Mouse (Mus musculus): ENCODE measurements at regions not wholly inside any gene's neighbourhood (a gene's known extent, or its start where the extent isn't known, plus 50 kb on each side); places are given as distances from the start of the nearest gene placed in this dataset.

DNA sequence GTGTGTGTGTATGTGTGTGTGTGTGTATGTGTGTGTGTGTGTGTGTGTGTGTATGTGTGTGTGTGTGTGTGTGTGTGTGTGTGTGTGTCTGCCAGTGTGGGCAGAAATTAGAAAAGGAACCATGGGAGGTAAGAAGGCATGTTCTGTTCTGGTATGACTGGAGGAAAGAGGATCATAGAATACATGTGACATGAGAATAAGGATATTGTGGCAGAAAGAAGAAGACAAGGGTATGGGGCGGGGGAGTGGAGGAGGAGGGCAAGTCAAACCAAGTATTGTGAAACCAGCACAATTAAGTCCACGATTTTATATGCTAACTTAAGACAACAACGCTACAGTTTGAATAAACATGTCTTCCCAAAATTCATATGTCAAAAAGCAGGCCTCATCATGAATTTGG is 117.4 kb upstream of the Ankrd55 start:
- DNase-seq (ENCODE audit: low spot score in 2 of 2) = no peak

DNA sequence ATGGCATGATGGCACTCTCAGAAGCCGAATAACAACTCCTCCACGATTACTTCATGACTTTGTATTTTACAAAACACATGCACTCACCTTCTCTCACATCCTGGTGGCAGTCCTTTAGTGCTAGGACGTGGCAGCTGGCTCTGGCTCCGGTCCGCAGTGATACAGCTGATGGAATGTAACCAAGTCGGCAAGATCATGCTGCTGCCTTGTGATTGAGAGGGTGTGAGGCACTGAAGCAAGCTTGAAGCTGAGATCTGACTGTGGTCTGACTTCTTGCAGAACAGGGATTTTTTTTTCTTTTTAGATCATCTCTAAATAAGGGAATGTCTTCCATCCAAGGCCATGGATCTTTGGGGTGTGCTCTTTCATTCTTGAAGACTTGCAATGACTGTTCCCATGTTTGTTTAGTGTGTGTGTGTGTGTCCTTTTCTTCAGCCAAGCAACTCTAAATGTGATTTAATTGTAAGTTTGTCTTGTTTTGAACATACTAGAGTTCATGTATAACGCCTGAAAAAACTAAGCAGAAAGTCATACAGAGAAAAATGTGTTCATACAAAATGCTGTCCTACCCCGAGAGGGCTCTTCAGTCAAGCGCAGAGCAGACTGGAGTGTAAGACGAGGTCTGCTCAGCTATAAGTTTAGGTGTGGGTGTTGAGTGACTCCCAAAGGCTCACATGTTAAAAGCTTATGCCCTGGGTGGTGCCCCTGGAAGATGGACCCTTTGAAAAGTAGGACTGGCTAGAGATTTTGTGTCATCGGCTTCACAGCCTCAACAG is 116.1 kb upstream of the Ankrd55 start:
- no peak for DNase-seq (ENCODE audit: low spot score in 2 of 2)

DNA sequence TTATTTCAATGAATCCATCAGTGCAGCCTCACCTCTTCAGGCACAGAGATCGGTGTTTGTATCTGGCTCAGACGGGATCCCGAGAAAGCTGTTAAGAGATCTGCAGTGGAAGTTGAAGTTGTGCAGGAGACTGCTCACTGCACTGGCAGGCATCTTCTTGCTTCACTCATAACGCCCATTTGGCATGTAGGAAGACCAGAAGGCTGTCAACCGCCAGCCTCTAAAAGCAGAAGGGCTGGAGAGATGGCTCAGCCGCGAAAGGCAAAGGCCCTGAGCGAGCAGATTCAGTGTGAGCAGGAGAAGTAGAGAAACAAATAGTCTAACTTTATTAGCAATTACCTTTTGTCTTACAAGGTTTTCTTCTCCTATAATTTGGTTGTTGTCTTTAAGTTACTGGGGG is 114.3 kb upstream of the Ankrd55 start:
- no peak for DNase-seq (ENCODE audit: low spot score in 2 of 2)

DNA sequence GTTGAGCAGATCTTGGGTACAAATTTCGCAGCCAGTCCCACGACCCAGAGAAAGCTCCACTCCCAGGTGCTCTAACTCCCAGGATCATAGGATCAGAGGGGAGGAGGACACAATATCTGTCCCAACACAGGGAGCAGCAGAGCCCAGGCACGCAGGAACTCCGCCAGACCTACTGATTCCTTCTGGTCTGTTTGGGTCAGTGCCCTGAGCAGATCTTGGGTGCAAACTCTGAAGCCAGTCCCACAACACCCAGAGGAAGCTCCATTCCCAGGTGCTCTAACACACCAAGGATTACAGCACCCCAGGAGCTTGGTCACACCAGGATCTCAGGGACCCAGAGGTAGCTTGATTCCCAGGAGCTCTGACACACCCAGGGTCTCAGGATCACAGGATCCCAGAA is 110.2 kb upstream of the Ankrd55 start:
- no peak for DNase-seq (ENCODE audit: low spot score in 2 of 2)

DNA sequence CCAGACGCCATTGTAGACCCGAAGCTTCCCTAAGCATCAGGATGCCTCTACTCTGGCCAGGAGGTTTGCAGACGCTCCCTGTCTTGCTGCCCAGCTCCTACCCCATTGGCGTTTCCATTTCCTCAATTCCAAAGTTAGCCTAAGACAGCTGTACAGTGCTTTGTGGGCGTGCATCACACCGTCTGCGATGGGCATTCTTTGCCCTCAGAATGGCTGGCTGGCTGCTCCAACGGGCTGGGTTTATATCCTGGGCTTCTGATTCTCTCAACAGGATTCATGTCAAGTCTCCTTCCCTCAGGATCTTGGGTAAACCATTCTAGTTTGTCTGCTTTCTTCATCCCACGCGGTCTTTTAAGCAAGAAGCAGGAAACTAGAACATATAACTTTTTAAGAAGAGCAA is 104.3 kb upstream of the Ankrd55 start:
- no peak for DNase-seq (ENCODE audit: low spot score in 2 of 2)

DNA sequence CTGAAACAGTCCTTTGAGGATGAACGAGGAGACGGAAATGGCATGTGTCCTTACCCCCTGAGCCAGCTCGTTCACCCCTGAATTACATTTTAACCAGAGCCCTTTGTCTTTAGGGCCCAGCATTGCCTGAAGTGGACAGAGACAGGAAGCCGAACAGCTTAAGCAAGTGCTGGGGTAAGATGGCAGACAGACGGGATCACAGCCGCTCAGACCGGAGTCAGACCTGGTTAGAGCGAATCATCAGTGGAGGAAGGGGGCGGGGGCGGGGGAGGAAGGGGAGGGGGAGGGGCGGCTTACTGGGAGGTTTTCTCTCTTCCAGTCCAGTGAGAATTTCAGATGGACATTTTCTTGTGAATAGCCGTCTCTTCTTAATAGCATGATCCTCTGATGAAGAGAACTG is 103.1 kb upstream of the Ankrd55 start:
- no peak for DNase-seq (ENCODE audit: low spot score in 2 of 2)

DNA sequence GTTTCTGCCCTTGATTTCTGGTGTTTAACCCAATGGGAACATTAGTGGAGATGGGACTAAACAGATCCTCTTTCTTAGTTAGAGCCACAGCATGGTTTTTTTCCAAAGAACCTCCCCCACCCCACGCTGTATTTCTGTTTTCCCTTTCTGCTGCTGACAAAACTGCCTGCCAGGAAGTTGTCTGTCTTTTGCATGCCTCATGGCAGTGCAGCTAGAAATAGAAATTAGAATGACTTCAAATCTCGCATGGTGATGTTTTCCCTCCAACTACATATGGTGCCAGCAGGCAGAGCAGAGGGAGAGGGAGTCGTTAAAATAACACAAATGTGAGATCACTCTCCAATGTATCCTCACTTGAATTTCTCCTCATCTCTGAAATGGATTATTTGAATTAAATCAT is 101.0 kb upstream of the Ankrd55 start:
- no peak for DNase-seq (ENCODE audit: low spot score in 2 of 2)

DNA sequence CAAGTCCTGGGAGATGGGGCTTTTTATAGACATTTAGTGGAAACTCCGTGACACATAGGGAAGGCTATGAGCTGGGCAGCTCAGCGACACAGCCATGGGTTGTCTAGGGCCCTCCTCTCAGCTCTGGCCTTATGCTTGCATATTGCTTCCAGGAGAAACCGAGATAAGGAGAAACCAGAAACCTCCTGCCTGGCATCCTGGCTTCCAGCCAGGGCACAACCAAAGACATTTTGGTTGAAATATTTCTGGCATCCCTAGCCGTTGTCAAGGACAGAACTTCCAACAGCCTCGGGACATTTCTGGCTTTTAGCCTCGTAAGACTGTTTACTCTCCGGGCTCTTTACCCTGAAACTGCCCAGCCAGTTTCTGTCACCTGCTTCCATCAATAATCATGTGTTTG is 99.9 kb upstream of the Ankrd55 start:
- no peak for DNase-seq (ENCODE audit: low spot score in 2 of 2)

DNA sequence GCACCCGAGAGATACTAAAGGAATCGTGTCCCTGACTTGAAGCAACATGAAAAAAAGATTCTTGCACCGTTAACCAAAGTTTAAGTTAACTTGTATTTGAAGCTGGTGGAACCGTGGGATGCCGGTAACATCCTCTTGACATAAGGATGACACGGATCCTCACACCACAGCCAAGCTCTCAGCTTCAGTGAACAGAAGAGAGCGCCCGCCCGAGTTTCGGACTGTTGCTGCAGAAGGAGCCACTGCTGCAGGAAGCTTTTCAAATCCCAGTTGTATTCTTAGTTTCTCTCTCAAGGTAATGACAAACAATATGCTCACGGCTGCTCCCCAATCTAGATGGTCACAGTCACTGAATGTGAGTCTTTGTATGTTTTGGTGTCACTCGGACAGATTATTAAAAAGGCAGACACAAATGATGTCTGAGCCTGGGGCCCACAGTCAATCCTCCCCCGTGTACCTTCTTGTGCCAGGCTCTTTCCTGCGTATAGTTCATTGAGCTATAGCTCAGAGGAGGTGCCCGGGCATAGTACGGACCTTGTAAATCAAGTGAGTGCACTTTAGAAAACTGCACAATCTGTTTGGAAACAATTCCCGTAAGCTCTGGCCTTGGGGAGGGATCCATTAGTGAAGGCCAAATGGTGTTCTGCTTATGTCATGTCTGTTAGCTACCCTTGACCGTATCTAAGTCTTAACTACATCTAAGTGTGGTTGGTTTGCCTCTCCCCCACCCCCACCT is 99.3 kb upstream of the Ankrd55 start:
- DNase-seq (ENCODE audit: low spot score in 2 of 2) = no peak

DNA sequence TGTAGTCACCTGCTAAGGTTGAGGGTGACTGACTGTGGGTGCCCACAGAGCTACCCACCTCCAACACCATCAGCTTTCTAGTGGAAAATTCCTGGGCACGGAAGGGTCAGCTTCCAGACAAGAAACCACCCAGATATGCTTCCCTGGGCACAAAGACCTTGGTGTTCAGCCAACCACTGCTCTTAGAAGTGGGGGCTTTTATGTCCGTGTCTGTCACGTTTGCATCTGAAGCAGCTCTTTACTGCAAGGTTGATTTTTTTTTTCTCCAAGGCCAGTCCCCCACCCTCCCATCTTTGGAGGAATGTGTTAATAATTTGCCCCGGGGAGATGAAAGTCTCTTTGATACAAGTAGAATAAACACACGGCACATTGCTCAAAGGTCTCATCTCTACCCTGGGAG is 98.6 kb upstream of the Ankrd55 start:
- no peak for DNase-seq (ENCODE audit: low spot score in 2 of 2)

DNA sequence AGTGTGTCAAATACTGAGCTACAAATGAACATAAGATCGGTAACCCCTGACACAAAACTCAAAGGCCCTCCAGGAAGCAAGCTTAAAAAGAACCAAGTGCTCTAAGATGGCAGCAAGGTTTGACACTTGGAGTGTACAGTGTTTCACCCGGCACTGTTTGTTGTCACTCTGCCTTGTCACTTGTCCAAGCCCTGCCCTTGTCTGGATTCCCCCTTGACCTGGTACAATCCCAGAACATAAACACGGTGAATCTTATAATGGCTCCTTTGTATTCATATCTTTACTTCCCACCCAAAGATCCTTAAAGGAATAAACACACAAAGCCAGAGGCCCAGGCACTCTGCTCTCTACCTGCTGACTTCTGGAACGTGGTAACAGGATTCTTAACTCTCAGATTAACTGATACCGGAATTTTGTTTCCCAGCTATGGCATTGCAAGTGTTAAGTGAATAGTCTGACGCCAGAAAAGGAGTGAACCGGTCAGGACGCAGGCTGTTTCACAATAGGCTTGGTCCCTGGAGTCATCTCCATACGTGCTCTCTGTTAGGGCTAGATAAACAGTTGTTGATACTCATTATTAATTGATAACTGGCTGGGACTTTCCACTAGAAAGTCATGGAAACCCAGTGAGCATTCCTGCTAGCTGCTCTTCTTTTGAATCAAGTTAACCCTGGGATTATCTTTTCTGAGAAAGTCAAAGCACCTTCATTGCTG is 95.9 kb upstream of the Ankrd55 start:
- no peak for DNase-seq (ENCODE audit: low spot score in 2 of 2)

DNA sequence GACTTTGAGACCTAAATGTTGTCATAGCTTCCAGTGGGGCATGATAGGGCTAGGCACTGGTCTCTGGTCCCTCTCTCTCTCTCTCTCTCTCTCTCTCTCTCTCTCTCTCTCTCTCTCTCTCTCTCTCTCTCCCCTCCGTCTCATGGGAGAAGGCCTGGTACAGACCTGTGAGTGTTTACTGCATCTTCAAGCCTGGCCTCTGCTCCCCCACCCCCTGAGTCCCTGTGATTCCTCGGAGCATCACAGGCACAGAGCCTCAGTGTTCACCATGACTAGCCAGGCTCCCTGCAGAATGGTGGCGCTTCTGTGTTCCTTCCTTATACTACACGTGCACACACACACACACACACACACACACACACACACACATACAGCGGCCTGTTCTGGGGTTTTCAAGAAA is 94.6 kb upstream of the Ankrd55 start:
- DNase-seq (ENCODE audit: low spot score in 2 of 2) = no peak

DNA sequence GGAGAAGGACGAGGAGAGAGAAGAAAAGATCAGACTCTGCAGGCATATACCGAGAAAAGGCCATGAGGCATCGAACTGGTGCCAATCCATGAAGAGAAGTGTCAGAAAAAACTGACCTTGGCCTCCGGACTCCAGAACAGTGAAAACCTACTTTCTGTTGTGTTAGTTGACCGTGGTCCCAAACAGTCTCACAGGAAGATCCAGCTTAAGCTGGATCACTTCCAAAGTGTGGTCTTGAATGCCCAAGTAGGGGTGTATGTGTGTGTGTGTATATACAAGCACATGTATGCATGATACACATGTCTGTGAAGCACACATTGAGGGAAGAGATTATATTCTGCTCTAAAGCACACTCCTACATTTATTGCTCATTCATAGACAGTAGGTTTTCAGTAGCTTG is 93.3 kb upstream of the Ankrd55 start:
- DNase-seq (ENCODE audit: low spot score in 2 of 2) = no peak

DNA sequence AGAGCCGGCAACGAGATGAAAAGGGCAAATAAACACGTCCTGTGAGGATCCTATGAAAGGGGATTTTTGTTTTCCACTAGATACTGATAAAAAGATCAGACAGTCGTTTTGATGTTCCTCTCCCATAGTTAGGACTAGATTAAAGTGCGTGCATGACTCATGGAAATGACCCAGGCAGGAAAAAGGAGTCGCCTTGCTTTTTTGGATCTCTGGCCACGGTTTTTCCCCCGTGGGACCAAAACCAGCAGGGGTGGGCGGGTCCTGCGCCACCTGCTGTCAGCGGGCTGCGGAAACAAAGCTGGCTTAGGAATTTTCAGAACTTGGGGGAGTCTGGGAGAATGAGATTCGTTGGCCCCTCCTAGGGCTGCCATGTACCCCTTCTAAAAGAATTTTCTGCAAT is 91.5 kb upstream of the Ankrd55 start:
- DNase-seq (ENCODE audit: low spot score in 2 of 2) = no peak

DNA sequence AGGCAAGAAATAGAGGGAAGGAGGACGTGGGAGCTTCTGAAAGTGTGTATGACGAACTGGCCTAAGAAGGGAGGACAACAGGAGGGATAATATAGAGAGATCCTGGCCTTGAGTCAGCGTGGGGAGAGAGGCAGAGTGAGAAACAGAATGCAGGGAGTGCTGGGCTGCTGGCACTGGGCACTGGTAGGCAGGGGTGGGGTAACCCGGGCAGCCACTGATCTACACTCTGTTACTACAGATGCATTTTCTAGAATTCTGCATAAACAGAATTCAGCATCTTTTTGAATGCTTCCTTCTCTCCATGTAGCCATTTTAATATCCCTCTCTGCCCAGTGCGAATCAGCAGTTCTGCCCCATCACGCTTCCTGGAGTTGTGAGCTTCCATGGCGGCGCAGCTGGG is 84.5 kb upstream of the Ankrd55 start:
- DNase-seq (ENCODE audit: low spot score in 2 of 2) = no peak

DNA sequence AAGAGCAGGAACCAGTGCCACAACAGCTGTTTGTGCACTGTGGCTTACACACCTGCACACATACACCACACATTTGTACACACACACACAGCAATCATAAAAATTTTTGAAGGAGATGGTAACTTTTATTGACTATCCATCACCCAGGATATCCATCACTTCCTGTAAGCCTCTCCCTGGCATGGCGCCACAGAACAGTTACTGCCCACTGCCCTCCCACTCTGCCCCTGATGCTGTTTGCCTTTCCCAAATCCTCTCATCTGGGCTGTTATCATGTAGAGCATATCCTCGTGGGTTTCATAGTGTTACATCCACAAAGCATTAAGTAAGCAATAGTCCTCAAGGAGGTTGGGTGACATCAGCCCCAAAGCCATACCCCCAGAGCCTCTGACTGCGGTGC is 84.0 kb upstream of the Ankrd55 start:
- DNase-seq (ENCODE audit: low spot score in 2 of 2) = no peak

DNA sequence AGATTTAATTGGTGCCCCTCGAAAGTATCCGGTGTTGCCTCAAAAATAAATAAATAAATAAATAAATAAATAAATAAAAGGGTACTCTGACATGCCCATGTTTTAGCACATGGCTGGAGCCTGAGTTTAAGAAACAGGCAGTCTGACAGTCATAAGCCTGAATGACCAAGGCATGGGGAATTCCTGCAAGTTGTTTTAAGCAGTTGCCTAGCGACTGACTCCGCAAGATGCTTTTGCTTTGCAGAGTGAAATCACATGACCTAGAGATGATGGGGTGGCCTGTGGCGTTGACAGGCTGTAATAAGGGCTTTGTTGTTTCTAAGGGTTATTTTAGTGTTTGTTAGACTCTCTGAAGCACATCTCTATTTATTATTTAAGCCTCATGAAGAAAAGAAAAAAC is 83.4 kb upstream of the Ankrd55 start:
- no peak for DNase-seq (ENCODE audit: low spot score in 2 of 2)

DNA sequence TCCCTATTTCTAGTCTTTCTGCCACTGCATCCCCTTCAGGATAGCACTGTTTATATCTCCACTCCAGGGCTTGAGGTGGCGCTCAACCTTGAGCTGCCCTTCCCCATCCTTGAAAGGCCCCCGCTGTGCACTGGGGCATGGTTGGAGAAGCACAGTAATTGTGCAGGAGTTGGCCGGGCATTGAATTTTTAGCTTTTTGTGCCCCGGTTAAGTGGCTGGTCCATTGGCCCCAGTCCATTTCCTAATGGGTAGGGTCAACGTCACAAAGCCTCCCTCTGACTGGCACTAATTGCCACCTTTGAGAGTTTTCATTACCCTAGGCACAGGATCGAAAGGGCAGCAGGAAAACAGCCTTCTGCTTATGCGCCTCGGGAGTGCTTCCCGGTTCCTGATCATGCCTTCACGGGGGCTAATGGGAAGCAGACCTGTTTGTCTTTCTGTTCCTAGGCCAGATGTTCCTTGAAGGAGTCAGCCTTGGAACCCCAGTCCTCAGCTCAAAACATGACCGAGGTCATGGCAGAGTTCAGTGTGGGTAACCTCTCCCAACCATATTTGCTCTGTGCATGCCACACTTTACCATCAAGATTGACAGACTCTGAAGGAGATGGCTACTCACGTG is 80.5 kb upstream of the Ankrd55 start:
- no peak for DNase-seq (ENCODE audit: low spot score in 2 of 2)

DNA sequence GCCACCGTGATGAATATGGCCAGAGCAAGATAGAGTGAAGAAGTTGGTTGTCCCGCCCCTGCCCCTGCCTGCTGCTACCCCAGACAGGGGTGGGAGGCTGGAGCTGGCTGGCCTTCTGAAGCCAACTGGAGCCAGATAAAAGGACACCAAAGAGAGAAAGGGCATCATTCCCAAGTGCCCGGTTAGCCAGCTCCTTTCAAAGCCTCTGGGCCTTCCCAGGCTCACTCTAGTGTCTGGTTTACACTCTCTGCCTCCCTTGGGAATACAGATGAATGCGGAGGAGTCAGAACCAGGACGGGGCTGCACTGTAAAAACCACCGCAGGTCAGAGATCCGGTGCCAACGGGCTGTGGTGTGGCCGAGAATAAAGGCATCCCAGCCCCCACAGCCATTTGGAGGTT is 76.4 kb upstream of the Ankrd55 start:
- no peak for DNase-seq (ENCODE audit: low spot score in 2 of 2)

DNA sequence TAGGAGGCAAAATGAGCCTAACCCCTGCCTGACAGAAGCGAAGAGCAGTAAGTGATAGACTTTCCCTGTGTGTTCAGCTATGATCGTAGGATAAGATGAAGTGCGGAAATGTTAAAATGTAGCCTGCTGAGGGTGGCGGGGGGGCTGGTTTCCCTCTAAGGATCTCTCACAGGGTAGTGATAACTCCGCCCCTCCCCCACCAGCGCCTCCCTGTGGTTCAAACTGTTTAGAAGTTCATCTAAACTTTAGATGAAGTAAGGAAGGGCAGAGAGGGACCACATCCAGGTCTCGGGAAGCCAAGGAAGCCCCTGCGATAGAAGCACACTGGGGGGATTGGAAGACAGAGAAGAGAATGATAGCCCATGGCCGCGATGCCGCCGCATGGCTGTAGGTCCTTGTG is 75.9 kb upstream of the Ankrd55 start:
- no peak for DNase-seq (ENCODE audit: low spot score in 2 of 2)

DNA sequence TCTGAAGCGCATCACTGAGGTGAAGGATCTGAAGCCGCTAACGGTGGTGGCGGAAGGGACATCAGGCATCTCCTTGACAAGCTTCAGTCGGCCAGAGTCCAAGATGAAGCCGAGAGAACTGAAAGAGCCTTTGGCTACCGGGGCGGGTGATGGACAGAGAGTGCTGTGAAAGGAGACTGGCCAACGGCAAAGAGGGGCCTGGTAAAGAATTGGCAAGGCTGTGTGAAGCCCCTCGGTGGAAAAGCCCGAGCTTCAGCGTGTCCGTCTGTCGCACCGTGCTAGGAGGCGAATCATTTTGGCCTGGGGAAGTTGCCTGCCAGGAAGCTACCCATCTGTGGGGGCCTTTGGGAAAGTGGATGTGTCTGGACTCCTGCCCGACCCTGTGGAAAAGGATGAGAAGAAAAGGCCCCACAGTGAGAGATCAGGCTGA is 74.6 kb upstream of the Ankrd55 start:
- DNase-seq (ENCODE audit: low spot score in 2 of 2) = no peak

DNA sequence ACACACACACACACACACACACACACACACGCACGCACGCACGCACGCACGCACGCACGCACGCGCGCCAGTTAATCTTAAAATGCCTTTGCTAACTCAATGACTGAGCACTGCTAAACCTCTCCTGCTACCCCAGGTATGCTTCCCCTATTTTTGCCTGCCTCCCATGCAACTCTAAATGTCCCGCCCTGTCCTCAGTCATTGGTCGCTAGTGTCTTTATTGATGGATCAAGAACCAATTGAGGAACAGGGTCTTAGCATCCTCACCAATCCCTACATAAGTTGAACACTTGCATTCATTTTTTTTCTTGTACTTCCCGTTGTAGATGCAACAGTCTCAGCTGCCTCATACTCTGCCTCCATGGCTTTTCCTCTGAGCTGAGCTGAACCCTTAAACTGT is 72.2 kb upstream of the Ankrd55 start:
- DNase-seq (ENCODE audit: low spot score in 2 of 2) = no peak

DNA sequence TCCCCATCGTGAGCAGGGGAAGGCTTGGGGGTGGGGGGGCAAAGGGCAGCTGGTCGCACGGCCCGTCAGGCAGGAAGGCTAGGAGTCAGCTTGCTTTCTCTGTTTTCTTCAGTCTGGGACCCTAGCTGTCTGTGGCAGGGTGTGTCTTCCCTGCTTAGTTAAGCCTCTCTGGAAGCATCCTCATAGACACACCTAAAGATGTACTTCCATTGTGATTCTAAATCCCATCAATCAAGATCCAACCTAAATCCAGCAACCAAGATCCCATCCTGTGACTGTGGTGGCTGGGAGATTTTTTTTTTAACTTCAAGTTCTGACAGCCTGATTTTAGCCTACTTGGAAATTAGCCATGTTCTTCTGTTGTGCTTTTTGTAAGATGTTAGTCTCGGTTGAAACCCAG is 69.9 kb upstream of the Ankrd55 start:
- DNase-seq (ENCODE audit: low spot score in 2 of 2) = no peak
